Mouse (Mus musculus): ENCODE measurements at regions not wholly inside any gene's neighbourhood (a gene's known extent, or its start where the extent isn't known, plus 50 kb on each side); places are given as distances from the start of the nearest gene placed in this dataset.
A peak's percentile ranks its signal among the peaks of the same experiment; 100 is the strongest.

- intact Hi-C loops (cut with DNase I) = no loop called here
- DNase-seq (ENCODE audit: low spot score in 2 of 2) = no peak
These were observed 578.4 kb downstream of the Nsun3 start for GRCm38 (mm10) chr16:62208191-62208590.

- intact Hi-C loops (cut with DNase I) = loop anchor here (2.0 kb wide), 1 partner anchor 54 kb away; no protein-coding TSS in a partner anchor
- peak in 1 of 2 experiments; percentile 69 for DNase-seq (ENCODE audit: low spot score in 2 of 2)
These were observed 603.6 kb downstream of the Nsun3 start for GRCm38 (mm10) chr16:62182988-62183387.
